Mouse (Mus musculus): ENCODE data around the gene Clstn1.

The Clstn1 gene

GRCm38 (mm10) chr4:149567432-149568026 is 18.7 kb upstream of the Clstn1 start:
- in situ Hi-C loops (cut with MboI, MseI): no loop called here

GRCm38 (mm10) chr4:149568622-149569021 is 17.6 kb upstream of the Clstn1 start:
- in situ Hi-C loops (cut with MboI, MseI): no loop called here

- in situ Hi-C loops (cut with MboI, MseI): no loop called here
These were observed 16.3 kb upstream of the Clstn1 start for GRCm38 (mm10) chr4:149569781-149570497.

GRCm38 (mm10) chr4:149570498-149570863 is 15.8 kb upstream of the Clstn1 start:
- in situ Hi-C loops (cut with MboI, MseI): no loop called here

- in situ Hi-C loops (cut with MboI, MseI): no loop called here
These were observed 15.1 kb upstream of the Clstn1 start for GRCm38 (mm10) chr4:149571209-149571608.

- in situ Hi-C loops (cut with MboI, MseI): no loop called here
These were observed 14.6 kb upstream of the Clstn1 start for GRCm38 (mm10) chr4:149571651-149572149.

- in situ Hi-C loops (cut with MboI, MseI): no loop called here
These were observed 13.8 kb upstream of the Clstn1 start for GRCm38 (mm10) chr4:149572446-149572845.

- in situ Hi-C loops (cut with MboI, MseI): no loop called here
These were observed 13.4 kb upstream of the Clstn1 start for GRCm38 (mm10) chr4:149572851-149573250.

GRCm38 (mm10) chr4:149574391-149574821 is 11.9 kb upstream of the Clstn1 start:
- in situ Hi-C loops (cut with MboI, MseI): no loop called here

- in situ Hi-C loops (cut with MboI, MseI): no loop called here
These were observed 10.2 kb upstream of the Clstn1 start for GRCm38 (mm10) chr4:149576061-149576460.

- in situ Hi-C loops (cut with MboI, MseI): no loop called here
These were observed 9.2 kb upstream of the Clstn1 start for GRCm38 (mm10) chr4:149576993-149577548.

- in situ Hi-C loops (cut with MboI, MseI): no loop called here
These were observed 8.1 kb upstream of the Clstn1 start for GRCm38 (mm10) chr4:149578085-149578681.

- in situ Hi-C loops (cut with MboI, MseI): no loop called here
These were observed 7.4 kb upstream of the Clstn1 start for GRCm38 (mm10) chr4:149578831-149579230.

- in situ Hi-C loops (cut with MboI, MseI): no loop called here
These were observed 1.0 kb upstream of the Clstn1 start for GRCm38 (mm10) chr4:149585236-149585635.

GRCm38 (mm10) chr4:149586783-149587595 is 721 bp downstream of the Clstn1 start:
- in situ Hi-C loops (cut with MboI, MseI): no loop called here

- in situ Hi-C loops (cut with MboI, MseI): no loop called here
These were observed 1.4 kb downstream of the Clstn1 start for GRCm38 (mm10) chr4:149587596-149588168.

GRCm38 (mm10) chr4:149590200-149590599 is 3.9 kb downstream of the Clstn1 start:
- in situ Hi-C loops (cut with MboI, MseI): no loop called here

- in situ Hi-C loops (cut with MboI, MseI): no loop called here
These were observed 5.2 kb downstream of the Clstn1 start for GRCm38 (mm10) chr4:149591486-149591885.

GRCm38 (mm10) chr4:149594913-149595581 is 8.8 kb downstream of the Clstn1 start:
- in situ Hi-C loops (cut with MboI, MseI): no loop called here

GRCm38 (mm10) chr4:149597641-149598208 is 11.5 kb downstream of the Clstn1 start:
- in situ Hi-C loops (cut with MboI, MseI): no loop called here

Measured in regulatory T cell (primary cell).